Mouse (Mus musculus): ENCODE data around the gene Myrfl.

DNA sequence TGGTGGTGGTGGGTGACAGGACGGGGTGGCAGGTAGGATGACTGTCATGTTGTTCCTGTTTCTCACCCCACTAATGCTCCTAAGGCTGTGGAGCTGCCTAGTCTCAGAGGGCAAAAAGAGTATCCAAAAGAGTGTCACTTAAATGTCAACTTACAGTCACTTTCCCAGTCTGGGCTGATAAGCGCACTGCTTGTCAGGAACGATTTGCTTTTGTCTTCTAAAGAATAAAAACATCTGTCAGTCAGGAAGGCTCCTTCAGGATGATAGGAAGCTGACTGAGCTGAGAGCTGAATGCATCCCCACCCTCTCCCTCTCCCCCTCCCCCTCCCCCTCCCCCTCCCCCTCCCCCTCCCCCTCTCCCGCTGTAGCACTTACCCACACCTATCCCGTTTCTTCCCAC, 113.7 kb downstream of the Myrfl start:
- no peak for TF ChIP-seq FLI1 (IDR thresholded peaks at IDR 0.05; ENCODE audit: low read length)
- no peak for TF ChIP-seq GATA1 (IDR thresholded peaks at IDR 0.05; ENCODE audit: borderline replicate concordance, low read length)

Measured in megakaryocyte, embryonic 14.5 days (primary cell).